Mouse (Mus musculus) stomach, embryonic 16.5 days (tissue): ENCODE measurements at regions not wholly inside any gene's neighbourhood (a gene's known extent, or its start where the extent isn't known, plus 50 kb on each side); places are given as distances from the start of the nearest gene placed in this dataset.
A peak's percentile ranks its signal among the peaks of the same experiment; 100 is the strongest.

Experiments
- ATAC-seq: fragments of 200-750 bp; cut with Nextera tagmentation; 2 replicates; pipeline ENCODE4 v1.8.0; 2017; ENCODE audit warnings: moderate number of reproducible peaks, moderate TSS enrichment; ENCODE audit not compliant: insufficient read depth, low FRiP score
- H3K27ac ChIP-seq: fragments of 300-500 bp; sonication (generic); 2 replicates; pipeline ENCODE4 v1.5.1; 2014; ENCODE audit warnings: low read length
- H3K27me3 ChIP-seq: fragments of 300-500 bp; sonication (generic); 2 replicates; pipeline ENCODE4 v1.6.1; 2014; ENCODE audit warnings: low read length, control low read depth, mixed read lengths; ENCODE audit not compliant: control insufficient read depth, insufficient read depth
- H3K36me3 ChIP-seq: fragments of 300-500 bp; sonication (generic); 2 replicates; pipeline ENCODE4 v1.6.1; 2014; ENCODE audit warnings: low read length; ENCODE audit not compliant: control insufficient read depth, insufficient read depth
- H3K4me1 ChIP-seq: fragments of 300-500 bp; sonication (generic); 2 replicates; pipeline ENCODE4 v1.6.1; 2014; ENCODE audit warnings: low read length, control low read depth, mixed read lengths; ENCODE audit not compliant: control insufficient read depth, insufficient read depth
- H3K4me2 ChIP-seq: fragments of 300-500 bp; sonication (generic); 2 replicates; pipeline ENCODE4 v1.6.1; 2014; ENCODE audit warnings: low read depth, low read length, mixed read lengths
- H3K4me3 ChIP-seq: fragments of 300-500 bp; sonication (generic); replicated peaks from 2 replicates; pipeline ENCODE4 v1.5.1; 2014; ENCODE audit warnings: mild to moderate bottlenecking, low read length
- H3K9ac ChIP-seq: fragments of 300-500 bp; sonication (generic); 2 replicates; pipeline ENCODE4 v1.6.1; 2014; ENCODE audit warnings: low read length
- H3K9me3 ChIP-seq: fragments of 300-500 bp; sonication (generic); replicated peaks from 2 replicates; pipeline ENCODE4 v1.6.1; 2016; ENCODE audit warnings: low read length, control low read depth; ENCODE audit not compliant: control insufficient read depth
- WGBS: fragments of 180-500 bp; shearing (Covaris S2); extraction: QIAGEN DNeasy Blood & Tissue Kit; methylation state at CpG from one replicate; pipeline ENCODE4 v1.1.7; 2014; 5-methylcytosine and 5-hydroxymethylcytosine counted together

- peak; percentile 68 for ATAC-seq
- Histone ChIP-seq H3K36me3 (no peaks in the 10 kb centered on the region), H3K4me2 (no peak overlapping the region), H3K9me3 (no peaks in the 10 kb centered on the region), H3K27ac (peak overlapping the region; percentile 75), H3K27me3 (no peaks in the 10 kb centered on the region), H3K4me1 (peaks cover 13% of the 10 kb centered on the region), H3K9ac (no peak overlapping the region), H3K4me3 (no peak overlapping the region)
- 26% methylated on average over 10 of the region's 10 CpGs for WGBS
Measured at GRCm38 (mm10) chr5:111649012-111649411, 84.7 kb upstream of the Gm26897 start.

DNA sequence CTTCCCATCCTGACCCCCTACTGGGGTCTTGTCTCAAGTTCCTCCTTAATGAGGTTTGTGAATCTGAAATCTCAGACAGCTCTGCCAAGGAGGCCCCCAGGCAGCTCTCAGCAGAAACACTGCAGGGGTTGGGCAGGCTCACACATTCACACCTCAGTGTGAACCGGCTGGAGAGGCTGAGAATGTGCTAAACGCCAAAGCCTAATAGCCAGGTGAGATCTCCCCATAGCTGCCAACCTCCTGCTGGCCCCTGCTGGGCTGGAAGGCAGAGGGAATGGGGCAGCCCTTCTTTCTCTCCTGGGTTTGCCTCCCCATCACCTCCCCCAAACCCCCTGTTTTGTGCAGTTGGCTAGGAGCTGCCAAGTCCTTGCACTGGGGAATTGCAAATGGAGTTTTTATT is 81.3 kb upstream of the Gm26897 start:
- Histone ChIP-seq H3K9me3 (no peaks in the 10 kb centered on the region), H3K36me3 (no peaks in the 10 kb centered on the region), H3K4me2 (no peak overlapping the region), H3K4me1 (peaks cover 13% of the 10 kb centered on the region), H3K9ac (no peak overlapping the region), H3K27me3 (no peaks in the 10 kb centered on the region), H3K27ac (no peak overlapping the region), H3K4me3 (no peak overlapping the region)
- WGBS: 25% methylated on average over 2 of the region's 2 CpGs
- ATAC-seq: no peak

GRCm38 (mm10) chr5:111656436-111656835 is 77.3 kb upstream of the Gm26897 start:
- Histone ChIP-seq H3K9me3 (no peaks in the 10 kb centered on the region), H3K36me3 (no peaks in the 10 kb centered on the region), H3K9ac (no peak overlapping the region), H3K27ac (no peak overlapping the region), H3K27me3 (no peaks in the 10 kb centered on the region), H3K4me3 (no peak overlapping the region), H3K4me1 (no peaks in the 10 kb centered on the region), H3K4me2 (no peak overlapping the region)
- WGBS: 69% methylated on average over 2 of the region's 2 CpGs
- ATAC-seq: no peak

DNA sequence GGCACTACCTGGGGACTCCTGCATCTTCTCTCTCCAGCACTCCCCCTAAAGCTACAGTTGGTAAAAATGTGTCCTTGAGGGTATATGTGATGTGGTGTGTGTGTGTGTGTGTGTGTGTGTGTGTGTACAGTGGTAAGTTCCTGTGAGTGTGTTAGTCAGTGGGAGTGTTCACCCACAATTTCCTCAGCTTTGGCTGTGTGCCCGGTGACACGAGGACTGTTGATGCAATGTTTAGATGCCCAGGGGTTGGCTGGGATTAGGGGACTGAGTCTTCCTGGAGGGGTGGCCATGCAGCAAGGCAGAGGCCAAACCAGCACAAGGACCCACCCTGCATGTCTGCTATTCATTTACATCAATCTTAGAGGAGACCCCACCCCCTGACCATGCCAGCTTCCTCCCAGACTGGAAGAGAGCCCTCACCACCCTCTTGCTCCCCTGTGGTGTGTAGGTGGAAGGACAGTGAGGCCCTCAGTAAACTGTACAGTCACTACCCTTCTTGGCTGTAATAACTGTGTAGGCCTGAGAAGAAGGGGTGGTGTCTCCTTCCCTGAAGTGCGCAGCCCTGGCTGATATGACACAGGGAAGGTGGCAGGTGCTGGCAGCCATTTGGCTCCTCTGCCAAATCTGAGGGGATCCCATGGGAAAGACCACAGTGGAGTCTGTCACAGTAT is 75.8 kb upstream of the Gm26897 start:
- Histone ChIP-seq H3K27ac (no peak overlapping the region), H3K9ac (no peak overlapping the region), H3K4me2 (no peak overlapping the region), H3K9me3 (no peaks in the 10 kb centered on the region), H3K4me3 (no peak overlapping the region), H3K4me1 (no peaks in the 10 kb centered on the region), H3K27me3 (no peaks in the 10 kb centered on the region), H3K36me3 (no peaks in the 10 kb centered on the region)
- WGBS: 59% methylated on average over 3 of the region's 3 CpGs
- no peak for ATAC-seq

DNA sequence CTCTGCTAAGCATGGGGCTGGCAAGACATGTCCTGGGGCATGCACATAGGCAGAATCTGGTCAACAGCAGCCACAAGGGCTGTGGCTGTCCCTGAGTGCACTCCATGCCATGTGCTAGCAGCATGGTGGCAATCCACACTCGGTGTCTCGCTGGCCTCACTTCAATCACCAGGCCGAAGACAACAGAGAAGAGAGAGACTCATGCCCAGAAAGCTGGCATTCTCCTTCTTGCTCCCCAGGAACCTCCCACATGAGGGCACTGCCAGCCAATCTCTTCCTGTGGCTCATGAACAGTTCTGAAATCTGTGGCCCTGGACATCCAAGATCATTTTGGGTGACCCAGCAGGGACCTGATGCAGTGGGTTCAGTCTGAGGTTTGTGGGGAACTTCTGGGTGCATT is 74.5 kb upstream of the Gm26897 start:
- WGBS: 93% methylated on average over 3 of the region's 3 CpGs
- Histone ChIP-seq H3K9me3 (no peaks in the 10 kb centered on the region), H3K4me2 (no peak overlapping the region), H3K27ac (no peak overlapping the region), H3K27me3 (no peaks in the 10 kb centered on the region), H3K9ac (no peak overlapping the region), H3K4me3 (no peak overlapping the region), H3K4me1 (no peaks in the 10 kb centered on the region), H3K36me3 (no peaks in the 10 kb centered on the region)
- no peak for ATAC-seq

DNA sequence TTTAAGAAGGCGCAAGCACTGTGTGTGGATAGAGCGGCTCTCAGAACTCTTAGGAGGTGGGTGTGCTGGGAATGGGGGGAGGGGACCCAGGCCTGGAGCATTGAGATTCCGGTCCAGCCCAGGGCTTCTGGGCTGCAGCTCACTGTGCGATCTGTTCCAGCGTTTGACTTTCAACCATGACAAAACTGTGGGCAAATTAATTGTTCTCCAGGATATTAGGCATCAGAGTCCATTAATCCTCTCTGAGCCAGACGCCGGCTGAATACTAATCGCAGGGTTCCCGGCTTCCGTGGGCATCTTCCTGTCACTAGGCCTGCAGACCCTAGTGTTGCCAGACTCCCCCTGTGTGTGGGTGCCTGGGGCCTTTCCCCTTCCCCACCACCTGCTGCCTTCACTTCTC is 73.3 kb upstream of the Gm26897 start:
- no peaks in the 10 kb centered on the region for H3K36me3 ChIP-seq
- no peaks in the 10 kb centered on the region for H3K4me1 ChIP-seq
- no peak overlapping the region for H3K9ac ChIP-seq
- no peak for ATAC-seq
- no peak overlapping the region for H3K4me2 ChIP-seq
- no peak overlapping the region for H3K4me3 ChIP-seq
- no peaks in the 10 kb centered on the region for H3K9me3 ChIP-seq
- no peak overlapping the region for H3K27ac ChIP-seq
- H3K27me3 ChIP-seq: no peaks in the 10 kb centered on the region
- WGBS: 61% methylated on average over 10 of the region's 10 CpGs

- Histone ChIP-seq H3K4me2 (no peak overlapping the region), H3K27ac (no peak overlapping the region), H3K9me3 (no peaks in the 10 kb centered on the region), H3K9ac (no peak overlapping the region), H3K4me1 (no peaks in the 10 kb centered on the region), H3K36me3 (no peaks in the 10 kb centered on the region), H3K27me3 (no peaks in the 10 kb centered on the region), H3K4me3 (no peak overlapping the region)
- no peak for ATAC-seq
- 81% methylated on average over 6 of the region's 6 CpGs for WGBS
Measured at GRCm38 (mm10) chr5:111660968-111661367, 72.8 kb upstream of the Gm26897 start.

- ATAC-seq: no peak
- H3K4me2 ChIP-seq: no peak overlapping the region
Measured at GRCm38 (mm10) chr5:111661971-111662370, 71.8 kb upstream of the Gm26897 start.

DNA sequence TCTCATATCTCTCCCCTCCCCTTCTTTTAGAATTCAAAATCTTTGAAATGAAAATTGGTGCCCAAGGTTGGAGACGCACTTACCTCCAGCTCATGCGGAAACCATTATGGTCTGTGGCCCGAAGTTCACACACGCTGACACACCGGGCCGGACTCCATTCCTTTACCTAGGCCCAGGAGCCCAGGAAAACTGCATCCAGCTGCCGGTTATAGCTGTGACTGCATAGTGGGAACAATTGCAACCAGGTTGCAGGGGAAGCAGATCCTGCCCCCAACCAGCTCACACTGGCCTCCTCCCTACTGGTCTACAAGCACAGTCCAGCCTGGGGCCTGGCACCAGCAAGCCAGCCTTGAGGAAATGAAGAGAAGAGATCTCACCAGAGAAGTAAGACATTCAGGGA is 69.9 kb upstream of the Gm26897 start:
- WGBS: 91% methylated on average over 7 of the region's 7 CpGs
- Histone ChIP-seq H3K36me3 (no peaks in the 10 kb centered on the region), H3K9ac (no peak overlapping the region), H3K9me3 (peaks cover 8% of the 10 kb centered on the region; the same call in 1 of the 2 replicates), H3K4me3 (no peak overlapping the region), H3K27ac (no peak overlapping the region), H3K27me3 (no peaks in the 10 kb centered on the region), H3K4me2 (no peak overlapping the region), H3K4me1 (no peaks in the 10 kb centered on the region)
- ATAC-seq: no peak

More at GRCm38 (mm10) chr5:111661971-111662370, 71.8 kb upstream of the Gm26897 start:
- Histone ChIP-seq H3K4me1 (no peaks in the 10 kb centered on the region), H3K27me3 (no peaks in the 10 kb centered on the region), H3K4me3 (no peak overlapping the region), H3K9me3 (no peaks in the 10 kb centered on the region), H3K36me3 (no peaks in the 10 kb centered on the region), H3K9ac (no peak overlapping the region), H3K27ac (no peak overlapping the region)
- WGBS: 71% methylated on average over 12 of the region's 12 CpGs
